Mouse (Mus musculus) limb, embryonic 14.5 days (tissue): Measurements from ENCODE around the gene Fgf5. TPM values are rescaled to one million over a fixed set of nuclear protein-coding genes. Genes with fewer than 3 reads are reported as not detected.

ENCODE experiments used
- ATAC-seq: fragments of 200-750 bp; cut with Nextera tagmentation; 2 replicates; pipeline ENCODE4 v1.8.0; 2017; ENCODE audit warnings: low read depth, moderate number of reproducible peaks, moderate TSS enrichment; ENCODE audit not compliant: low FRiP score
- DNase-seq: peaks from one replicate; pipeline ENCODE4 v3.0.0-alpha.2; 2015; ENCODE audit warnings: low spot score
- H3K27ac ChIP-seq: fragments of 300-500 bp; sonication (generic); replicated peaks from 2 replicates; pipeline ENCODE4 v1.5.1; 2014; ENCODE audit warnings: low read depth, mild to moderate bottlenecking, low read length, moderate library complexity, mixed read lengths
- H3K27me3 ChIP-seq: fragments of 300-500 bp; sonication (generic); 2 replicates; pipeline ENCODE4 v1.6.1; 2014; ENCODE audit warnings: low read length, mixed read lengths; ENCODE audit not compliant: control insufficient read depth, insufficient read depth
- H3K36me3 ChIP-seq: fragments of 300-500 bp; sonication (generic); 2 replicates; pipeline ENCODE4 v1.6.1; 2014; ENCODE audit warnings: mild to moderate bottlenecking, low read length, moderate library complexity, mixed read lengths; ENCODE audit not compliant: control insufficient read depth, insufficient read depth
- H3K4me1 ChIP-seq: fragments of 300-500 bp; sonication (generic); 2 replicates; pipeline ENCODE4 v1.6.1; 2014; ENCODE audit warnings: antibody characterized with exemption, low read length, mixed read lengths; ENCODE audit not compliant: control insufficient read depth, insufficient read depth
- H3K4me2 ChIP-seq: fragments of 300-500 bp; sonication (generic); replicated peaks from 2 replicates; pipeline ENCODE4 v1.6.1; 2014; ENCODE audit warnings: low read depth, mild to moderate bottlenecking, low read length, moderate library complexity; ENCODE audit not compliant: severe bottlenecking
- H3K4me3 ChIP-seq: fragments of 300-500 bp; sonication (generic); replicated peaks from 2 replicates; pipeline ENCODE4 v1.5.1; 2014; ENCODE audit warnings: low read length
- H3K9ac ChIP-seq: fragments of 300-500 bp; sonication (generic); 2 replicates; pipeline ENCODE4 v1.6.1; 2014; ENCODE audit warnings: mild to moderate bottlenecking, low read depth, low read length, moderate library complexity; ENCODE audit not compliant: severe bottlenecking
- H3K9me3 ChIP-seq: fragments of 300-500 bp; sonication (generic); 2 replicates; pipeline ENCODE4 v1.6.1; 2016; ENCODE audit warnings: low read length; ENCODE audit not compliant: control insufficient read depth
- POLR2A ChIP-seq: fragments of 200-500 bp; IDR thresholded peaks from 2 replicates; pipeline ENCODE4 v1.8.0; 2012; ENCODE audit warnings: inconsistent platforms, mild to moderate bottlenecking, moderate library complexity, borderline replicate concordance; ENCODE audit not compliant: insufficient read depth, insufficient read length; ENCODE audit errors: extremely low read depth
- WGBS: fragments of 180-500 bp; shearing (Covaris S2); extraction: QIAGEN DNeasy Blood & Tissue Kit; methylation state at CpG from one replicate; pipeline ENCODE4 v1.1.7; 2014; 5-methylcytosine and 5-hydroxymethylcytosine counted together
- polyA plus RNA-seq, 2 experiments: library from polyadenylated mRNA; depleted of rRNA in 1 of 2; stranded (reverse) in 1 of 2; unstranded in 1 of 2; fragments of >200 nt; fragmentation: Nextera tagmentation in 1 of 2; extraction: Ambion mirVana in 1 of 2; gene quantifications; 2 replicates each; pipeline versions ENCODE4 v1.2.1 to v1.2.3; 2012 to 2014

Fgf5 gene
- polyA plus RNA-seq, 2 experiments: 0.50 to 0.67 TPM

DNA sequence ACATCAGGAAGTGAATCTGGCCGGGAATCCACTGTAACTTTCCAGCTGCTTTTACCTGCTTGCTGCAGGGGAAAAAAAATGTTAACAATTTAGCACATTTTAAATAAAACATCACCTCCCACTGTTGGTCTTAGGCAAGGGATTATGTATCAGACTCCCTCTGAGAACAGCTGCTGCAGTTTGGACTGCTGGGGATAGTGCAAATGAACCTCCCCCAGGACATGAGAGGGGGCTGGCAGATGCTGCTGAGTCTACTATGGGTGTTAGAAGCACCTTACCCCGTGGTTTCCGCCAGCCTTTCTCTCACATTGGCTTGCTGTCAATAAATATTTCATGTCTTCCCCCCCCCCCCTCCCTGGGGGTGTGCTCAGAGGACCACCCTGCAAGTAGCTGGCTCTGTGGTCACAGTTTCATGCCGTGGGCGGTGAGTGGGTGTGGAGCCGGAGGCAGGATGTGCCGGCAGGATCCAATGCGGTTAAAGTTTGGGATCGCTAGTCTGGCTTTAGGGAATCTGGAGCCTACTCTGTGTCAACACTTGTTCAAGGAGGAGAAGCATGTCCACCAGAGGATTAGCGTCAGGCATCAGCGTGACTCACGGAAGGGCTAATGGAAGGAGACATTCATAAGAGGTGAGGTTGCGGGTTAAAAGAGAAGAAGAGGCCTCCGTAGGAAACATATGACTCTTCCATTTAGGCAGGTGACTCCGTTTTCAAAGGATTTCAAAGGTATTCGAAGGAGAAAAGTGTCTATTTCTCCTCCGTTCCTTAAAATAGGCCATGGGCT, 29.9 kb downstream of the Fgf5 start:
- peaks cover 5% of the 10 kb centered on the region for H3K4me1 ChIP-seq
- WGBS: 29% methylated on average over 17 of the region's 17 CpGs

DNA sequence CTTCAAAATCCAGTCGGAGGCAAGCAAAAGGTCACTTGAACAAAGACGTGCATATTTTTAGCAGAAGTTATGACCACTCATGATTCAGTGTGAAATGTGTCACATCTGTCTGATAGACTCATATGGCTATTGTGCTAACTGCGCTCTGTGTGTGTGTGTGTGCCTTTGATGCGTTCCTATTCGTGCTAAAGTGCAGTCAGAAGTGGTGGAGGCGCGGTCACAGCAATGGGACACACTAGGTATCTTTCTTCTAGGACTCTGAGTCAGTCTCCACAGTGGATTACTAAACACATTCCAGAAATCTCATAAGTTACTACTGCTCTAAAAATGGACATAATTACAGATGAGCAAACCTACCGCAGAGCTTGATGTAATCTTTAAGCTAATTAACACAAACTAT, 36.7 kb downstream of the Fgf5 start:
- TF ChIP-seq POLR2A: no peak
- WGBS: 80% methylated on average over 8 of the region's 8 CpGs
- Histone ChIP-seq H3K9me3 (no peaks in the 10 kb centered on the region), H3K4me2 (no peak overlapping the region), H3K4me1 (no peaks in the 10 kb centered on the region), H3K36me3 (no peaks in the 10 kb centered on the region), H3K27ac (no peak overlapping the region), H3K4me3 (no peak overlapping the region), H3K27me3 (peaks cover 28% of the 10 kb centered on the region), H3K9ac (no peak overlapping the region)
- no peak for DNase-seq
- ATAC-seq: no peak

More for the DNA sequence above, 29.9 kb downstream of the Fgf5 start:
- Histone ChIP-seq H3K9ac (no peak overlapping the region), H3K27me3 (no peaks in the 10 kb centered on the region), H3K9me3 (no peaks in the 10 kb centered on the region), H3K36me3 (no peaks in the 10 kb centered on the region), H3K4me3 (peak overlapping the region; percentile 13; the same call in 1 of the 2 replicates), H3K27ac (no peak overlapping the region), H3K4me2 (peak overlapping the region; percentile 26; the same call in 1 of the 2 replicates)
- ATAC-seq (peak; percentile 63; the same call in 1 of the 2 replicates), DNase-seq (peak; percentile 18)
- no peak for TF ChIP-seq POLR2A

DNA sequence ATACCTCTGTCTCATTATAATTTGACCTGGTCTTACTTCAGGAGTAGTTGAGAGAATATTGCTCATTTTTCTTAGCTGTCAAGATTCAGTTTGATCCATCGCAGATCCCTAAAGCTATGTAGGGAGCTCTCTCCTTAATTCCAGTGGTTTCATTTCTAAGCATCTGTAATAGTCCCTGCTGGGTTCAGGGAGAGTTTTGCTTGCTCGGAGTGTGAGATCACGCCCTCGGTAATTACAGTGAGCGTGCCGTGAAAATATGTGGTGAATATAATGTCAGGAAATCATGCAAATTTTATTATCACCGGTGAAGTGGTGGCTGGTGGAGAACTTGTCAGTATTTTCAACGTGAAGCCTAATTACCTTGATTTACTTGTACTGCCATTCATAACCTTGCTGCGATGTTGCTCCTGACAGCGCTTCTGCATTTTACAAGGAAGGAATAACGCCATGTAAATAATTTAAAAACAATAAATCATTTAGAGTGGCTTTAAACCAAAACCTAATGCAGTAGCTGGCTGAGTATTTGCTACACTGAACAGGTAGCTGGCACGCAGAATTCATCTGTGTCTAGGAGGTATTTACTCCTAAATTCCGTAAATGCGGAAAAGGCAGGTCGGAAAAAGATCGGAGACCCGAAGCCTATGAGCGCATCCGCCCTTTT, 38.5 kb downstream of the Fgf5 start:
- peak overlapping the region; percentile 21 for H3K4me3 ChIP-seq
- DNase-seq: no peak
- no peak for TF ChIP-seq POLR2A
- H3K27me3 ChIP-seq: peaks cover 28% of the 10 kb centered on the region
- no peak overlapping the region for H3K27ac ChIP-seq
- no peaks in the 10 kb centered on the region for H3K4me1 ChIP-seq
- H3K36me3 ChIP-seq: no peaks in the 10 kb centered on the region
- H3K9ac ChIP-seq: peak overlapping the region; percentile 17; the same call in 1 of the 2 replicates
- peak overlapping the region; percentile 40 for H3K4me2 ChIP-seq
- no peaks in the 10 kb centered on the region for H3K9me3 ChIP-seq
- 2% methylated on average over 19 of the region's 19 CpGs for WGBS
- no peak for ATAC-seq

DNA sequence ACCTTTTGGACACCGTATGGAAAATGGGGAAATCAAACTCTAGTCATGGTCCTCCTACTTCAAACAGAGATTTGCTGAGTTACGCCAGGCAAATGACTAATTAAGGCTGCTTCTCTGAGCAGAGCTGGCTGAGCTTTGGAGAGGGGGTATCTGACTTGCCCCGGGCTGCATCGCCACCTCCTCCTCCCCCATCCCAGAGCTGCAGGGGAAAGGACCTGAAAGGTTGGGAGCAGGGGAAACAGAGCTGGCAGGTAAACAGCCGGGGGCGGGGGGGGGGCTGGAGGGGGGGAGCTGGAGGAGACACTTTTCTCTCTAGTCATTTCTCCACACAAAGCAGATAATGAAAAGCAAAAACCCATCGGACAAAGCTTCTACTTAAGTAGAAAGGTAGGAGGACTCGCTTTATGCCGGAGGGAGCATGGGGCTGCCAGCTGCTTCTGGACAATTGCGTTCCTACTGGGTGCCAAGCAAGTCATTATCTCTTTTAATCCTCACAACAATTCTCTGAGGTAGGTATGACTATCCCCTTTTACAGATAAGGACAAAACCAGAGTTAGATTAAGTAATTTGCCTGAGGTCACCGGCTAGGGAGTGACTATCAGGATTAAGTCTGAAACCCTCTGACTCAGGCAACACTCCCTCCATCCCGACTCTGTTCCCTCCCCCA, 39.2 kb downstream of the Fgf5 start:
- H3K36me3 ChIP-seq: no peaks in the 10 kb centered on the region
- WGBS: under 1% methylated on average over 12 of the region's 12 CpGs
- H3K9ac ChIP-seq: peak overlapping the region; percentile 17; the same call in 1 of the 2 replicates
- H3K27me3 ChIP-seq: peaks cover 28% of the 10 kb centered on the region
- H3K4me3 ChIP-seq: peak overlapping the region; percentile 21
- H3K4me1 ChIP-seq: no peaks in the 10 kb centered on the region
- peak overlapping the region; percentile 40 for H3K4me2 ChIP-seq
- DNase-seq (no peak), ATAC-seq (no peak)
- no peaks in the 10 kb centered on the region for H3K9me3 ChIP-seq
- no peak for TF ChIP-seq POLR2A
- no peak overlapping the region for H3K27ac ChIP-seq

DNA sequence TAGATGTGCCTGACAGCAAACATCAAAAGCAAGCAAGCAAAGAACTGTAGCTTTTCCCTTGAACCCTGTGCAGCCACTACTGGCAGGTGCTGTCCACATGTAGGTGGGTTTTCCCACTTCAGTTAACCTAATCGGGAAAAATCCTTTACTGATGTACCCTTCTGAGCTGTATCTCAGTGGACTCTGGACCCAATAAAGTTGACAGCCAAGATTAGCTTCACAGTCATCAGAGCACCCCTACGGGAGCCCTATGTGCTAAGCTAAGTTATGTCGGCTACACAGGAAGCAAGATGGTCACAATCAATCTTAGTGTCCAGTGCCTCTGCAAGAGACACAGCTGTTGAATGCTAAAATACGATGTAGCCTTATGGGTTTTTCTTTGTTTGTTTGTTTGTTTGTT, 46.1 kb downstream of the Fgf5 start:
- WGBS: 71% methylated on average over 4 of the region's 4 CpGs
- Histone ChIP-seq H3K9ac (no peak overlapping the region), H3K9me3 (no peaks in the 10 kb centered on the region), H3K27ac (no peak overlapping the region), H3K4me2 (no peak overlapping the region), H3K4me1 (no peaks in the 10 kb centered on the region), H3K4me3 (no peak overlapping the region), H3K36me3 (no peaks in the 10 kb centered on the region), H3K27me3 (0 out of 2 replicates have a peak, but pooled peaks cover 2% of the 10 kb centered on the region)
- ATAC-seq (no peak), DNase-seq (no peak)
- TF ChIP-seq POLR2A: no peak
